Mouse (Mus musculus) liver, postnatal 0 days (tissue): Measurements from ENCODE around the gene Smpd1.

Experiments used
- CTCF ChIP-seq: sonication (generic); IDR thresholded peaks from 2 replicates; pipeline ENCODE4 v1.5.1; 2016; ENCODE audit warnings: antibody characterized with exemption, low read depth
- EP300 ChIP-seq: IDR thresholded peaks from 2 replicates; pipeline ENCODE4 v1.6.1; 2016; ENCODE audit warnings: antibody characterized with exemption, low read depth, mild to moderate bottlenecking

- TF ChIP-seq CTCF: no peak
- no peak for TF ChIP-seq EP300
These were observed 34.3 kb downstream of the Smpd1 start for GRCm38 (mm10) chr7:105588325-105588912.
